Mouse (Mus musculus) forebrain, embryonic 11.5 days (tissue): Measurements from ENCODE around the gene Nectin1. TPM values are rescaled to one million over a fixed set of nuclear protein-coding genes. Genes with fewer than 3 reads are reported as not detected.

Experiments
- ATAC-seq: fragments of 200-750 bp; cut with Nextera tagmentation; replicated peaks from 2 replicates; pipeline ENCODE4 v1.8.0; 2017; ENCODE audit warnings: moderate TSS enrichment; ENCODE audit not compliant: low FRiP score
- DNase-seq: peaks from one replicate; pipeline ENCODE4 v3.0.0-alpha.2; 2017; ENCODE audit warnings: low spot score
- H3K27ac ChIP-seq: fragments of 300-500 bp; sonication (generic); 2 replicates; pipeline ENCODE4 v1.5.1; 2014; ENCODE audit warnings: low read depth, low read length
- H3K27me3 ChIP-seq: fragments of 300-500 bp; sonication (generic); 2 replicates; pipeline ENCODE4 v1.6.1; 2014; ENCODE audit warnings: mild to moderate bottlenecking, low read length, mixed read lengths; ENCODE audit not compliant: control insufficient read depth, insufficient read depth
- H3K36me3 ChIP-seq: fragments of 300-500 bp; sonication (generic); 2 replicates; pipeline ENCODE4 v1.6.1; 2014; ENCODE audit warnings: mild to moderate bottlenecking, low read length, moderate library complexity, mixed read lengths; ENCODE audit not compliant: control insufficient read depth, insufficient read depth
- H3K4me1 ChIP-seq: fragments of 300-500 bp; sonication (generic); replicated peaks from 2 replicates; pipeline ENCODE4 v1.6.1; 2014; ENCODE audit warnings: low read length, mixed read lengths; ENCODE audit not compliant: control insufficient read depth, insufficient read depth
- H3K4me2 ChIP-seq: fragments of 300-500 bp; sonication (generic); 2 replicates; pipeline ENCODE4 v1.6.1; 2014; ENCODE audit warnings: low read depth, mild to moderate bottlenecking, low read length, moderate library complexity, mixed read lengths; ENCODE audit not compliant: severe bottlenecking
- H3K4me3 ChIP-seq: fragments of 300-500 bp; sonication (generic); 2 replicates; pipeline ENCODE4 v1.5.1; 2014; ENCODE audit warnings: low read depth, low read length
- H3K9ac ChIP-seq: fragments of 300-500 bp; sonication (generic); 2 replicates; pipeline ENCODE4 v1.6.1; 2014; ENCODE audit warnings: low read length
- H3K9me3 ChIP-seq: fragments of 300-500 bp; sonication (generic); 2 replicates; pipeline ENCODE4 v1.6.1; 2016; ENCODE audit warnings: low read length, mixed read lengths; ENCODE audit not compliant: control insufficient read depth
- WGBS: fragments of 180-500 bp; shearing (Covaris S2); extraction: QIAGEN DNeasy Blood & Tissue Kit; methylation state at CpG from one replicate; pipeline ENCODE4 v1.1.7; 2014; 5-methylcytosine and 5-hydroxymethylcytosine counted together
- polyA plus RNA-seq: library from polyadenylated mRNA; unstranded; fragments of >200 nt; fragmentation: Nextera tagmentation; extraction: Ambion mirVana; gene quantifications from 2 replicates; pipeline ENCODE4 v1.2.1, GENCODE M21; 2014

Gene Nectin1
- polyA plus RNA-seq, 1 experiment from 2014 or later, result 12.4 TPM

DNA sequence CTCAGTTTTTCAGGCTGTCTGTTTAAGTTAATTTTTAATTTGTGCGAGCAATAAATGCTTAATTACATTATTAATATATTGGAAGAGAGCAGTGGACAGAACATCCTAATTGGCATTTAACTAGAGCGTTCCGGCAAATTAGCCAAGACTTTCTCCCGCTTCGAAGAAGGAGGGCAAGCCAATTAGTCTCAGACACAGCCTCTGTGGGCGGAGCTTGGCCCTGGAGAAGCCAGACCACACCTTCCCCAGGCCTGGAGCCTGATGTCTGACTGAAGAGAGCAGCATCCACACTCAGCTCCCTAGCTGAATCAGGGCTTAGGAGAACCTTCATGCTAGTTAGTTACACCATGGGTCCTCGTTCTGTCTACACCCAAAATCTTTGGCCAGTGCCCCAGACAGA lies 64.8 kb downstream of the Nectin1 start:
- DNase-seq (peak; percentile 76), ATAC-seq (no peak)
- no peak overlapping the region for H3K4me3 ChIP-seq
- H3K4me1 ChIP-seq, result peaks cover 7% of the 10 kb centered on the region; the same call in 1 of the 2 replicates
- no peak overlapping the region for H3K27ac ChIP-seq
- no peak overlapping the region for H3K9ac ChIP-seq
- no peaks in the 10 kb centered on the region for H3K9me3 ChIP-seq
- WGBS, result 14% methylated on average over 7 of the region's 7 CpGs
- no peaks in the 10 kb centered on the region; the same call in 1 of the 2 replicates for H3K36me3 ChIP-seq
- H3K4me2 ChIP-seq, result no peak overlapping the region
- H3K27me3 ChIP-seq, result no peaks in the 10 kb centered on the region

- peaks cover 4% of the 10 kb centered on the region; the same call in 1 of the 2 replicates for H3K4me1 ChIP-seq
- DNase-seq (no peak), ATAC-seq (no peak)
- H3K9me3 ChIP-seq, result no peaks in the 10 kb centered on the region
- 73% methylated on average over 2 of the region's 2 CpGs for WGBS
- H3K4me3 ChIP-seq, result no peak overlapping the region
- no peaks in the 10 kb centered on the region for H3K27me3 ChIP-seq
- no peak overlapping the region for H3K27ac ChIP-seq
- H3K9ac ChIP-seq, result no peak overlapping the region
- no peak overlapping the region for H3K4me2 ChIP-seq
- no peaks in the 10 kb centered on the region for H3K36me3 ChIP-seq
Observed at GRCm38 (mm10) chr9:43813156-43813555, 69.4 kb downstream of the Nectin1 start.

- Histone ChIP-seq H3K9ac (no peak overlapping the region), H3K36me3 (no peaks in the 10 kb centered on the region), H3K4me2 (no peak overlapping the region), H3K9me3 (no peaks in the 10 kb centered on the region), H3K27ac (no peak overlapping the region), H3K4me1 (peaks cover 5% of the 10 kb centered on the region; the same call in 1 of the 2 replicates), H3K27me3 (no peaks in the 10 kb centered on the region), H3K4me3 (no peak overlapping the region)
- ATAC-seq (no peak), DNase-seq (no peak)
- WGBS, result 91% methylated on average over 5 of the region's 5 CpGs
Observed at GRCm38 (mm10) chr9:43822206-43822605, 78.4 kb downstream of the Nectin1 start.

DNA sequence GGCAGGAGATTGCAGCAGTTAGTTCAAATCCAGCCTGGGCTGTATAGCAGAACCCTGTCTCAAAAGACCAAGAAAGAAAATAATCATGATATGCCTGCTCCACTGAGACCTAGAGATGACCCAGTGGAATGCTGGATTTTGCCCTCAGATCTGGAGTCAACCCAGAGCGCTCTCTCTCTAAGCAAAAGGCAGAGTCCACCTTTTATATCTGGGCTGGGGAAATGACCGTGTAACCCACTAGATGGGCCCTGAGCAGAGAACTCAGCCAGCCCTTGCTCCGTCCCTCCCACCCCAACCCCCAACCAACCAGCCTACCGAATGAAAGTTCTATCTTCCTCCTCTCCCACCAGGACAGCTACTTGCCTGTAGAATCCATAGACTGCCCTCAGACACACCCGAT lies 81.4 kb downstream of the Nectin1 start:
- no peak overlapping the region for H3K9ac ChIP-seq
- H3K4me1 ChIP-seq, result peaks cover 10% of the 10 kb centered on the region; the same call in 1 of the 2 replicates
- DNase-seq, result no peak
- no peak overlapping the region for H3K27ac ChIP-seq
- no peak overlapping the region for H3K4me2 ChIP-seq
- H3K9me3 ChIP-seq, result no peaks in the 10 kb centered on the region
- WGBS, result 79% methylated on average over 5 of the region's 5 CpGs
- H3K4me3 ChIP-seq, result no peak overlapping the region
- ATAC-seq, result no peak
- no peaks in the 10 kb centered on the region for H3K36me3 ChIP-seq
- H3K27me3 ChIP-seq, result no peaks in the 10 kb centered on the region

GRCm38 (mm10) chr9:43826558-43827253 lies 82.9 kb downstream of the Nectin1 start:
- Histone ChIP-seq H3K4me3 (no peak overlapping the region), H3K9ac (no peak overlapping the region), H3K4me1 (peaks cover 10% of the 10 kb centered on the region; the same call in 1 of the 2 replicates), H3K27me3 (no peaks in the 10 kb centered on the region), H3K27ac (no peak overlapping the region), H3K9me3 (no peaks in the 10 kb centered on the region), H3K36me3 (no peaks in the 10 kb centered on the region), H3K4me2 (no peak overlapping the region)
- DNase-seq (no peak), ATAC-seq (no peak)
- WGBS, result 44% methylated on average over 8 of the region's 8 CpGs

- no peak overlapping the region for H3K4me2 ChIP-seq
- no peaks in the 10 kb centered on the region for H3K27me3 ChIP-seq
- no peak overlapping the region for H3K9ac ChIP-seq
- 57% methylated on average over 5 of the region's 5 CpGs for WGBS
- no peak overlapping the region for H3K27ac ChIP-seq
- H3K4me3 ChIP-seq, result no peak overlapping the region
- H3K4me1 ChIP-seq, result peaks cover 10% of the 10 kb centered on the region; the same call in 1 of the 2 replicates
- ATAC-seq, result no peak
- DNase-seq, result peak; percentile 78
- no peaks in the 10 kb centered on the region for H3K9me3 ChIP-seq
- H3K36me3 ChIP-seq, result no peaks in the 10 kb centered on the region
Observed at GRCm38 (mm10) chr9:43827593-43827992, 83.8 kb downstream of the Nectin1 start.

- Histone ChIP-seq H3K27ac (no peak overlapping the region), H3K4me2 (no peak overlapping the region), H3K9me3 (no peaks in the 10 kb centered on the region), H3K36me3 (no peaks in the 10 kb centered on the region), H3K9ac (no peak overlapping the region; the same call in 1 of the 2 replicates), H3K27me3 (no peaks in the 10 kb centered on the region), H3K4me1 (peaks cover 10% of the 10 kb centered on the region; the same call in 1 of the 2 replicates), H3K4me3 (no peak overlapping the region)
- no peak for ATAC-seq
- WGBS, result 69% methylated on average over 6 of the region's 6 CpGs
- no peak for DNase-seq
Observed at GRCm38 (mm10) chr9:43828960-43829359, 85.2 kb downstream of the Nectin1 start.

DNA sequence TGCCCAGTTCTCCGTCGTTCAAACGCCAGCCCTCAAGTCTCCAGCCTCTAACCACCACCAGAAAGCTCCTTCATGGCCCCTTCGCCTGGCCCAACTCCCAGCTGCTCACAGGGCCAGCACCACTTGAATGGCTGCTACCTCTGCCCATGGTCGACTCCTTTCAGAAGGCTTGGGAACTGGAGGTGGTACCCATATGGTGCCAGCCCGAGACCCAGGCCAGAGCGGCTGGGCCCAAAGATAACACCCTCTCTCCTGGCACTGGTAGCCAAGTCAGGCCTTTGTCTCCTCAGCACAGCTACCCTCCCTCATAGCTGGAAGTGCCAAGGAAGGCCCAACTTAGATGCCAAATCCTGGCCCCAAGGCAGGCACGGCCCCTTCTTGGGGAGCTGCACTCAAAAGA lies 89.4 kb downstream of the Nectin1 start:
- H3K27ac ChIP-seq, result no peak overlapping the region
- no peaks in the 10 kb centered on the region for H3K36me3 ChIP-seq
- DNase-seq (no peak), ATAC-seq (no peak)
- no peak overlapping the region for H3K9ac ChIP-seq
- H3K4me1 ChIP-seq, result 0 out of 2 replicates have a peak, but pooled peaks cover 6% of the 10 kb centered on the region
- no peak overlapping the region for H3K4me2 ChIP-seq
- no peak overlapping the region for H3K4me3 ChIP-seq
- 92% methylated on average over 8 of the region's 8 CpGs for WGBS
- H3K27me3 ChIP-seq, result no peaks in the 10 kb centered on the region
- H3K9me3 ChIP-seq, result no peaks in the 10 kb centered on the region

DNA sequence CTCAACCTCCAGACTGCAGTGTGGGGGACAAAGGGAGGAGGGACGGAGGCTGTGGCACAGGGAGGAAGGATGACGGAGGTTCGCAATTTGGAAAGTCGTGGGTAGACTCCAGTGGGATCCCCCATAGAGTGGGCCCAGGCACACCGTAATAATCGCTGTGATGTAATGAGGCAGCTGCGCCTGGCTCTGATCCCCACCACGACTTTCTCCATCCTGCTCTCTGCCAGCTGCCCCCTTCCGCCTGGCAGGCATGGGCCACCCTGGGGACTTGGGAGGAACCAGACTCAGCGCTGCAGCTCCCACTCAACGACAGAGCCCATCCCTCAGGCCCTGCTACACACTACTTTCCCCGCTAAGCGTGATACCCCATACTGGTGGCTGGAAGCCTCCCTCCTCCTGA lies 90.5 kb downstream of the Nectin1 start:
- no peaks in the 10 kb centered on the region for H3K27me3 ChIP-seq
- no peaks in the 10 kb centered on the region for H3K4me1 ChIP-seq
- no peak overlapping the region for H3K27ac ChIP-seq
- no peaks in the 10 kb centered on the region for H3K9me3 ChIP-seq
- 79% methylated on average over 13 of the region's 13 CpGs for WGBS
- H3K4me3 ChIP-seq, result no peak overlapping the region
- H3K9ac ChIP-seq, result no peak overlapping the region
- no peak overlapping the region for H3K4me2 ChIP-seq
- ATAC-seq (no peak), DNase-seq (no peak)
- no peaks in the 10 kb centered on the region for H3K36me3 ChIP-seq
